Mouse (Mus musculus): ENCODE data around the gene Prh1. TPM values are rescaled to one million over a fixed set of nuclear protein-coding genes. Genes with fewer than 3 reads are reported as not detected.
"Not testable (repeated sequence)": the region's sequence is repeated elsewhere in the genome, so short reads cannot be mapped to it uniquely, and the experiment has no call there.

Prh1 gene
- total RNA-seq (2021) = not detected
- long read RNA-seq, experiment 1 = 0 reads
- long read RNA-seq, experiment 2 = 0 reads

GRCm38 (mm10) chr6:132569509-132569908 lies at the start of gene Prh1:
Prh1 (plus strand) TSS chr6:132569809.
- not testable (repeated sequence) for DNase-seq

- DNase-seq = not testable (repeated sequence)
Observed at GRCm38 (mm10) chr6:132595613-132596012, 26.0 kb downstream of the Prh1 start, which contains the start of gene Prp2. Prp2 (plus strand) TSS chr6:132595913.

Other genes starting within 250 kb of the Prh1 start
- gene Gm8882, start 205.7 kb upstream of the Prh1 start, total RNA-seq (2021) = not detected
- not detected for gene Prp2, start 26.1 kb downstream of the Prh1 start, total RNA-seq (2021)
- gene A630073D07Rik, start 81.7 kb downstream of the Prh1 start, total RNA-seq (2021) = not detected
- gene Tas2r120, start 87.1 kb downstream of the Prh1 start, total RNA-seq (2021) = not detected
- gene Tas2r121, start 131.2 kb downstream of the Prh1 start, total RNA-seq (2021) = not detected
- not detected for gene Tas2r122, start 142.1 kb downstream of the Prh1 start, total RNA-seq (2021)
- gene Tas2r115, start 168.2 kb downstream of the Prh1 start, total RNA-seq (2021) = not detected
- gene Tas2r124, start 184.9 kb downstream of the Prh1 start, total RNA-seq (2021) = not detected
- not detected for gene Tas2r102, start 192.3 kb downstream of the Prh1 start, total RNA-seq (2021)
- gene Tas2r136, start 208.4 kb downstream of the Prh1 start, total RNA-seq (2021) = not detected
- gene Tas2r117, start 233.0 kb downstream of the Prh1 start, total RNA-seq (2021) = not detected

Data from gastrocnemius, postnatal 25 days (tissue).